Mouse (Mus musculus) midbrain, embryonic 11.5 days (tissue): Measurements from ENCODE around the gene Tuba1b. TPM values are rescaled to one million over a fixed set of nuclear protein-coding genes. Genes with fewer than 3 reads are reported as not detected.

Experiments used
- ATAC-seq: fragments of 200-750 bp; cut with Nextera tagmentation; 2 replicates; pipeline ENCODE4 v1.8.0; 2017; ENCODE audit warnings: moderate TSS enrichment, moderate library complexity; ENCODE audit not compliant: low FRiP score
- DNase-seq: peaks from one replicate; pipeline ENCODE4 v3.0.0; 2015; ENCODE audit warnings: low spot score; ENCODE audit errors: missing footprints
- H3K27ac ChIP-seq: fragments of 300-500 bp; sonication (generic); 2 replicates; pipeline ENCODE4 v1.5.1; 2014; ENCODE audit warnings: low read depth, low read length
- H3K27me3 ChIP-seq: fragments of 300-500 bp; sonication (generic); 2 replicates; pipeline ENCODE4 v1.6.1; 2014; ENCODE audit warnings: mild to moderate bottlenecking, low read length, moderate library complexity, mixed read lengths; ENCODE audit not compliant: control insufficient read depth, insufficient read depth
- H3K36me3 ChIP-seq: fragments of 300-500 bp; sonication (generic); 2 replicates; pipeline ENCODE4 v1.6.1; 2014; ENCODE audit warnings: mild to moderate bottlenecking, low read length, moderate library complexity, mixed read lengths; ENCODE audit not compliant: control insufficient read depth, insufficient read depth
- H3K4me1 ChIP-seq: fragments of 300-500 bp; sonication (generic); 2 replicates; pipeline ENCODE4 v1.6.1; 2014; ENCODE audit warnings: low read length; ENCODE audit not compliant: control insufficient read depth, insufficient read depth
- H3K4me2 ChIP-seq: fragments of 300-500 bp; sonication (generic); 2 replicates; pipeline ENCODE4 v1.6.1; 2014; ENCODE audit warnings: mild to moderate bottlenecking, moderate library complexity
- H3K4me3 ChIP-seq: fragments of 300-500 bp; sonication (generic); 2 replicates; pipeline ENCODE4 v1.5.1; 2014; ENCODE audit warnings: low read depth, low read length
- H3K9ac ChIP-seq: fragments of 300-500 bp; sonication (generic); 2 replicates; pipeline ENCODE4 v1.6.1; 2014; ENCODE audit warnings: low read length
- H3K9me3 ChIP-seq: fragments of 300-500 bp; sonication (generic); 2 replicates; pipeline ENCODE4 v1.6.1; 2016; ENCODE audit warnings: low read length; ENCODE audit not compliant: control insufficient read depth
- WGBS: fragments of 180-500 bp; shearing (Covaris S2); extraction: QIAGEN DNeasy Blood & Tissue Kit; methylation state at CpG from one replicate; pipeline ENCODE4 v1.1.7; 2014; 5-methylcytosine and 5-hydroxymethylcytosine counted together
- polyA plus RNA-seq: library from polyadenylated mRNA; unstranded; fragments of >200 nt; fragmentation: Nextera tagmentation; extraction: Ambion mirVana; gene quantifications from 2 replicates; pipeline ENCODE4 v1.2.1, GENCODE M21; 2014

Tuba1b gene
- polyA plus RNA-seq, 1 experiment from 2014 or later, result 2,255 TPM

DNA sequence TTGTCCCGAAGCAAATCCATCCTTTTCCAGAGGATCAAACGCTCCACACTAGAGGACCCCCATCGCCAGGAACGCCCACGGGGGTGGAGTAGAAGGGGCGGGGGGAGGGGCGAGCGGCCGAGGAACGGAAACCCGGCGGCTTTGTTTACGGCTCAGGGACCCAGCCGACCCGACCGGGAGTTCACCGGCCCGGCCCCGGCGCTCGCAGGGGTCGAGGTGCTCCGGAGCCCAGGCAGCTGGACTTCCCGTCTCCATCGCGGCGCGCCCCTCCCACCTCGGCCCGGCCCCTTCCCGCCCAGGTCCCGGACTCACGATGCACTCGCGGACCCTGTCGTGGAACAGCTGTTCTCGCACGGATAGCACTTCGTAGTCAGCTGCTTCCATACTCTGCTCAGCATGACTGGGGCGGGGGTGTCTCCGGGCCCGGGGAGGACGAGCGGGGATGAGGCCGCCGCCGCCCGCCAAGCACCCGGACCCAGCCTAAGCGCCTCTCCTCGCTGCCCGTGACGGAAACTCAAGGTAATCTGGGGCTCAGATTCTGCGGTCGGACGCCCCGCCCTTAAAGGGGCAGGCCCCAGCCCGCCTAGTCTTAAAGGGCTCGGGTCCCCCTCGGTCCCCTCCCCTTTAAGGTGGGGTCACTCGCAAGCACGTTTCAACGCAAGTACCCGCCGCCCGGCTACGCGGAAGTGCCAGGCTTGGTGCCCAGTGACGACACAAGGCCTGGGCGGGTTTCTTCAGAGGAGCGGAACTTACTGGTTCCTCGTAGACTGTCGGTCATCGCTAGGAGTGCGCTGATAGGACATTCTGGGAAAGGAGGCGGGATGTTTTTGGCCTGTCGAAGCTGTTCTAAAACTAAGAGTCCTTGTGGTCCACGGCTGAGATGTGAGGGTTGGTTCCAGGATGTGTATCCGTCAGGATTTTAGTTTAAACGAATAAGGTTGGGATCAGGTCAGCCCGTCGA lies 16.5 kb downstream of the Tuba1b start, which contains the start of gene Lmbr1l:
Gene Lmbr1l (minus strand): TSS at position 694 of the 961 bp plus-strand sequence.
- H3K4me1 ChIP-seq, result peaks cover 11% of the 10 kb centered on the region
- WGBS, result under 1% methylated on average over 82 of the region's 82 CpGs
- ATAC-seq, result peak; percentile 98
- H3K4me3 ChIP-seq, result peak within 1 kb of the TSS; percentile 92
- H3K4me2 ChIP-seq, result peak within 1 kb of the TSS; percentile 59
- H3K36me3 ChIP-seq, result no peaks in the 10 kb centered on the region
- DNase-seq, result peak; percentile 99
- H3K9ac ChIP-seq, result peak within 1 kb of the TSS; percentile 89
- H3K9me3 ChIP-seq, result no peaks in the 10 kb centered on the region
- no peaks in the 10 kb centered on the region for H3K27me3 ChIP-seq
- peak within 1 kb of the TSS; percentile 89 for H3K27ac ChIP-seq

DNA sequence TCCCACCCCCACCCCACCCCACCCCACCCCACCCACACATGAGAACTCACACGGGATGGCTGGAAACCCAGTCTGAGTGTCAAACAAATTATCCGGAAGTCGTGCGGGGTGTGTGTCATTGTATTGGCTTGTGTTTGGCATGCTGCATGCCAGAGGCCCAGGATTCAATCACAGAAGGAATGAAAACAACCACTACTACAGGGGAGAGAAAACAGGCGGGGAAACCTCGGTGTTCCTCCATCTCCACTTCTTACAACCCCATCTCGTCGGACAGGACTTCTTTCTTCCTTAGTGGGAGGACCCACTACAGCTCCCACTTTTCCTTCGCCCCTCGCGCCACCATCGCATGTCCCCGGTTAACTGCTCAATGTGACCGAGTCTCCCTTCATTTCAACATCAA lies 17.3 kb downstream of the Tuba1b start:
- H3K9me3 ChIP-seq, result no peaks in the 10 kb centered on the region
- peak overlapping the region; percentile 59 for H3K4me2 ChIP-seq
- DNase-seq, result no peak
- H3K27ac ChIP-seq, result peak overlapping the region; percentile 89
- H3K4me3 ChIP-seq, result peak overlapping the region; percentile 92
- H3K36me3 ChIP-seq, result peaks cover under 1% of the 10 kb centered on the region; the same call in 1 of the 2 replicates
- under 1% methylated on average over 14 of the region's 14 CpGs for WGBS
- no peaks in the 10 kb centered on the region for H3K27me3 ChIP-seq
- peaks cover 11% of the 10 kb centered on the region for H3K4me1 ChIP-seq
- H3K9ac ChIP-seq, result peak overlapping the region; percentile 89
- ATAC-seq, result peak; percentile 0; the same call in 1 of the 2 replicates

DNA sequence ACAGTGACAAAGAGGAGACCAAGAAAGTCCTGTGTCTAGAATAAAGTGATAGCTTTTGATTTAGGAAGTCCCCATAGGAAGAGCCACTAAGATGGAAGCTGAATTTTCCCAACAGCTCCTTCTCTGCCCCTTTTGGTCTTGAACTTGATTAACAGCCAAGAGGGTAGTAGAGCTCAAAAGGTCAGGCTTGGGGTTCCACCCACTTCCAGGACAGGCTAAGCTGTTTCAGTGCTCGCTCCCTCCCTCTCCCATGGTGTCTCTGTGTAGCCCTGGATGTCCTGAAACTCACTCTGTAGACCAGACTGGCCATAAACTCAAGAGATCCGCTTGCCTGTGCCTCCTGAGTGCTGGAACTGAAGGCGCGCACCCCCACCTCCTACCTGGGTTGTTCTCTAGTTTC lies 18.3 kb downstream of the Tuba1b start:
- no peak overlapping the region for H3K4me3 ChIP-seq
- no peaks in the 10 kb centered on the region for H3K27me3 ChIP-seq
- peaks cover 11% of the 10 kb centered on the region for H3K4me1 ChIP-seq
- H3K9ac ChIP-seq, result no peak overlapping the region
- ATAC-seq (no peak), DNase-seq (no peak)
- H3K4me2 ChIP-seq, result peak overlapping the region; percentile 59
- no peak overlapping the region for H3K27ac ChIP-seq
- 89% methylated on average over 4 of the region's 4 CpGs for WGBS
- peaks cover 9% of the 10 kb centered on the region; the same call in 1 of the 2 replicates for H3K36me3 ChIP-seq
- H3K9me3 ChIP-seq, result no peaks in the 10 kb centered on the region

DNA sequence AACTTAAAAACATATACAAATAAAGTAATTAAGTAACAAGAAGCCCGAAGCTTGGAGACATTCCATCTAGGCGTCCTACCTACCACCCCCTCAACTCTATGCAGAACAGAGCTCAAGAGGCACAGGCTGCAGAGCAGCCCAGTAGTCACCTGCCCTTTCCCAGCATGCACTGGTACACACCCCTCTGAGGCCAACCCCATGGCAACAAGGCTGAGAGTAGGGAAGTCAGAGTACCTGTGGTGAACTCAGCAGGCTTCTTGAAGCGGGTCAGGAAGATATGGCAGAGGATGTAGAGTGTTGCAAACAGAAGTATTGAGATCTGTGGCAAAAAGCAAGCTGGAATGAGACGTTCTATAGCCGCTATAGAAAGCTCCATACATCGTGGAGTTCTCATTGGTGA lies 19.5 kb downstream of the Tuba1b start:
- DNase-seq (no peak), ATAC-seq (no peak)
- Histone ChIP-seq H3K4me2 (no peak overlapping the region), H3K4me3 (no peak overlapping the region), H3K9me3 (no peaks in the 10 kb centered on the region), H3K27me3 (no peaks in the 10 kb centered on the region), H3K27ac (no peak overlapping the region), H3K36me3 (peaks cover 15% of the 10 kb centered on the region; the same call in 1 of the 2 replicates), H3K4me1 (peaks cover 11% of the 10 kb centered on the region), H3K9ac (no peak overlapping the region)
- 92% methylated on average over 6 of the region's 6 CpGs for WGBS

DNA sequence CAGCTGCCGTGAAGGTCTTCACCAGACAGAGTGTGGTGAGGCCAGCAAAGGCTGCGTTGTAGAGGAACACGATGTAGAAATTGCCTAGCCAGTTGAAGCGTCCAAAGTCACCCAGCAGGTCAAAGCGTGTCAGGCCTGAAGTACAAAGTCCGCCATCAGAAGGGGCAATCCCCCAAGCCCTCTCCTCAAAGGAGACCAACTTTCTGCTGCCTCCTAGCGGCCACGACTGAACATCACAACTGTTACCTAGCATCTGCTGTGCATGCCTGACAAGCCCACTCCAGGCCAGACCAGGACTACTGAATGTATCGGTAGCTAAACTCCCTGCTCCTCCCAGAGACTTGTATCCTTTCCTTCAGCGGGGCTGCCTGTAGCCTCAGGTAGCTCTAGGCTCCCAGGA lies 29.7 kb downstream of the Tuba1b start:
- Histone ChIP-seq H3K4me2 (no peak overlapping the region), H3K9ac (no peak overlapping the region), H3K27me3 (no peaks in the 10 kb centered on the region), H3K36me3 (peaks cover 16% of the 10 kb centered on the region), H3K4me1 (no peaks in the 10 kb centered on the region), H3K4me3 (no peak overlapping the region), H3K9me3 (no peaks in the 10 kb centered on the region), H3K27ac (no peak overlapping the region)
- DNase-seq (peak; percentile 97), ATAC-seq (no peak)
- 25% methylated on average over 10 of the region's 10 CpGs for WGBS

DNA sequence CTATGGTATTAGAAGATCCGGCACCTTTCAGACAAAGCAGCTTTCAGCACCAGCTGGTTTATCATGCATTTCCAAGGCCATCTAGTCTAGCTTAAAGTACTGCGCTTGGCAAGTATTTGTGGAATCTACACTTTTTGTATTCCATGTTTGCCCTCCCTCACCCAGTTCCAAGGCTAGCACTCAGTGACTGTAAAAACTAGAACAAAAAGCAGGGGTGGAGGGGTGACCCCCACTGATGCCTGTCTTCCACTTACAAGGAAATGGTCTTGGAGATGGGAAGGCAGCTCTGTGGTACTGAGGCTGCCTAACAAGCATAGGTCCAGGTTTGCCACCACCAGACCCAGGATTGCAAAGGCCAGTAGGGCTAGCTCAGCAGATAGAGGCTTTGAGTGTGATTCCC lies 31.8 kb downstream of the Tuba1b start:
- H3K9ac ChIP-seq, result no peak overlapping the region
- H3K4me3 ChIP-seq, result no peak overlapping the region
- H3K4me1 ChIP-seq, result peaks cover 5% of the 10 kb centered on the region
- WGBS, result 91% methylated on average over 2 of the region's 2 CpGs
- peaks cover 4% of the 10 kb centered on the region; the same call in 1 of the 2 replicates for H3K36me3 ChIP-seq
- ATAC-seq (no peak), DNase-seq (peak; percentile 82)
- H3K27me3 ChIP-seq, result peaks cover 17% of the 10 kb centered on the region
- H3K27ac ChIP-seq, result no peak overlapping the region
- H3K9me3 ChIP-seq, result no peaks in the 10 kb centered on the region
- H3K4me2 ChIP-seq, result no peak overlapping the region

DNA sequence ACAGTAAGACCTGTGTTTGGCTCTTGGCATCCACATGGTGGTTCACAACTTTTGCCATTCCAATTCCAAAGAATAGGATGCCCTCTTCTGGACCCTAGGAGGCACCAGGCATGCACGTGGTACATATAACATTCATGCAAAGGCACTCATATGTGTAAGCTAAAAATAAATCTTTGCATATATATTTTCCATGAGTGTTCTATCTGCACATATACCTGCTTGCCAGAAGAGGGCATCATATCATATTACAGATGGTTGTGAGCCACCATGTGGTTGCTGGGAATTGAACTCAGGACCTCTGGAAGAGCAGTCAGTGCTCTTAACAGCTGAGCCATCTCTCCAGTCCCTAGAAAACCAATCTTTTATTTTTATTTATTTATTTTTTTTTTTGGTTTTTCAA lies 32.8 kb downstream of the Tuba1b start:
- H3K27me3 ChIP-seq, result peaks cover 27% of the 10 kb centered on the region
- no peaks in the 10 kb centered on the region for H3K9me3 ChIP-seq
- H3K4me2 ChIP-seq, result no peak overlapping the region
- ATAC-seq, result no peak
- WGBS, result 71% methylated on average over 1 of the region's 1 CpGs
- no peak overlapping the region for H3K9ac ChIP-seq
- DNase-seq, result no peak
- H3K27ac ChIP-seq, result no peak overlapping the region
- no peak overlapping the region for H3K4me3 ChIP-seq
- H3K36me3 ChIP-seq, result peaks cover 2% of the 10 kb centered on the region; the same call in 1 of the 2 replicates
- peaks cover 5% of the 10 kb centered on the region for H3K4me1 ChIP-seq

DNA sequence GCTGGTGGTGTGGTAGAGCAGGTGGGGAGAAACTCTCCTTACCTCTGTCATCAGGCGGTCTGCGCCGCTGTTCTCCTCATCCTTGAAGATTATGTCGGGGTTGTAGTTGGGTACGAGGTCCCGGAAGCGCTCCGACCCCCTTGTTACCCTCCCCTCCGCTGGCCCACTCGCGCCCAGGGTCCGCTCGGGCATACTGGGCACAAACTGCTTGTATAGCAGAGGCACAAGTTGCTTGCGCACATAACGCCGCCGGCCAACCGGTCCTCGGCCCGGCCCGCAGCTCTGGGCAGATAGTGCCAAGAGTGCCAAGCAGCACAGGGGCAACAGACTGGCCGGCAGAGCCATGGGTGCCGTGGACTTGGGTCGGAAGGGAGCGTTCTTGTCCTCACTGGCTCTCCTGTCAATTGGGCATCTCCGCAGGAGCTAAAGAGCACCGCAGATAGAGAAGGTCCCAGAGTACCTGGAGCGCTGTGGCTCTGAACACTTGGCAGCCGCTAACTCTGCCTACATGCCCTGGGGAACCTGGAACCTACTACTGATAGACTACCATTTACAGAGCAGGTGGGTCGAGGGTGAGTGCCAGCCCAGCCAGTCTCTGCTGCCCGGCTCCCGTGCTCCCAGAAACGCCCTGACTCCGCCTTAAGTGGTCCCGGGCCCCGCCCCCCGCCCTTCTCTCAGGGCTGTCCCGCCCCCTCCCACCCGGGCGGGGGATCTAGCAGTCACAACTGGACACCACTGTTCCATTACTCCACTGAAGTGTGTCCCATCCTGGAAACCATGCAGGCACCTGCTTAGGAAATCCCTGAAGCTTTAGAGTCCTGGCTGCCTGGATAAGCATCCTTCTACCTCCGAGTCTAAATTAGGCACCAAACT lies 36.2 kb downstream of the Tuba1b start, which contains the start of gene Dhh:
Gene Dhh (minus strand): TSS at position 613 of the 873 bp plus-strand sequence.
- H3K27ac ChIP-seq, result no peak within 1 kb of the TSS
- peaks cover 28% of the 10 kb centered on the region for H3K4me1 ChIP-seq
- H3K9me3 ChIP-seq, result no peaks in the 10 kb centered on the region
- WGBS, result 1% methylated on average over 41 of the region's 41 CpGs
- ATAC-seq (no peak), DNase-seq (peak; percentile 92)
- no peaks in the 10 kb centered on the region for H3K36me3 ChIP-seq
- peak within 1 kb of the TSS; percentile 1 for H3K4me3 ChIP-seq
- peaks cover 61% of the 10 kb centered on the region for H3K27me3 ChIP-seq
- no peak within 1 kb of the TSS for H3K9ac ChIP-seq
- peak within 1 kb of the TSS; percentile 22 for H3K4me2 ChIP-seq
